Mouse (Mus musculus): ENCODE data around the gene Cox19.
"Not testable (repeated sequence)": the region's sequence is repeated elsewhere in the genome, so short reads cannot be mapped to it uniquely, and the experiment has no call there.

The Cox19 gene

GRCm38 (mm10) chr5:139363858-139364257 lies 12.6 kb upstream of the Cox19 start:
- DNase-seq (ENCODE audit: low spot score), result peak; percentile 51

- DNase-seq (ENCODE audit: low spot score), result no peak
Observed at GRCm38 (mm10) chr5:139359244-139359643, 8.0 kb upstream of the Cox19 start.

- no peak for DNase-seq (ENCODE audit: low spot score)
Observed at GRCm38 (mm10) chr5:139358653-139359052, 7.4 kb upstream of the Cox19 start.

- DNase-seq (ENCODE audit: low spot score), result peak; percentile 80
Observed at GRCm38 (mm10) chr5:139355235-139355772, 4.1 kb upstream of the Cox19 start.

DNA sequence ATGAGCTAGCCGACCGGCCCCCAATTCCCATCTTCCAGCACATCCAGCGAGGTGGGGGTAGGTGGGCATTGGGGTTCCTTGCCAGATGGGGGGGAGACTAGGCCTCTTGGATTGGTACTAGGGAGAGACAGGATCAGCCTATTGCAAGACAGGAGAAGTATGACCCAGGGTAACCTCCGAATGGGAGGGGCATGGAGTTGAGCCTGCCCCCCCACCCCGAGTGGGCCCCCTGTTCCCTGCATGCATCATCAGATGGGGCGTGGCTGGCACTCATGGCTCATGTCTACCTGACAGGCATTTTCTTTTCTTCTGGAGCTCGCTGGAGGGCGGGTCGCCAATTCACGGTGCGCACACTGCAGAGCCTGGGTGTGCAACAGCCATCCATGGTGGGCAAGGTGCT lies 2.7 kb upstream of the Cox19 start:
- DNase-seq (ENCODE audit: low spot score), result no peak

DNA sequence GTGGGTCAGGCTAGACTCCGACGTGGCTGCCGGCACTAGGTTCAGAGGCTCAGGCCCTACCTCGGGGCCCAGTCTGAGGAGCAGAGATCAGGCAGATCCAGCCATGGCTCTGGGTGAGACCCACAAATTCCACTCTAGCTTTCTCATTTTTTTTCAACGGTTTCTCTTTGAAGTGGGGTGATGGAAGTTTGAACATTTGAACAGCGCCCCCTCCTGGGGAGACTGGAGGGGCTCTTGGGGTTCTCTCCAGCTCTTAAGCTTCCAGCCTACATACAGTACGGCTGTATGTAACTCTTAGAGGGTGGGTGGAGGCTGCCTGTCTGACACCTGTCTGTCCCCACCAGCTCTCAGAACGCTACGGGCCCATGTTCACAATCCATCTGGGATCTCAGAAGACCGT lies 2.3 kb upstream of the Cox19 start:
- no peak for DNase-seq (ENCODE audit: low spot score)

DNA sequence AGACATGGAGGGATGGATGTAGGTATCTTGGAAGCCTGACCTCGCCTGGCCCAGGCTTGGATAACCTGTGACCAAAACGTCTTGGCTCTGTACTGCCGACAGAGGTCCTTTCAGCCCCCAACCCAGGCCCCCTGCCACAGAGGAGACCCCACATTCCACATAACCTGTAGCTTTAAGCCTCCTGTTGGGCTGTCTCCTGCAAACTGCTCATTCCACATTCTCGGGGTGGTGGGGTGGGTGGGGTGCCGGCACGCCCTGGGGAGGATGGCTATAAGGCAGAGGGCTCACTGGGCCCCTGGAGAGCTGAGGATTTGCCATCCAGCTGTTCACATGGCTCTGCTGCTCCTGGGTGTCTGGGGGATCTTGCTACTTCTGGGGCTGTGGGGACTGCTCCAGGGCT lies 1.1 kb upstream of the Cox19 start, which contains the start of gene Cyp2w1:
Gene Cyp2w1 (plus strand): TSS at position 301 of the 400 bp plus-strand sequence.
- no peak for DNase-seq (ENCODE audit: low spot score)

- no peak for DNase-seq (ENCODE audit: low spot score)
Observed at GRCm38 (mm10) chr5:139351628-139352027, 410 bp upstream of the Cox19 start.

GRCm38 (mm10) chr5:139349713-139350112 lies 1.5 kb downstream of the Cox19 start:
- DNase-seq (ENCODE audit: low spot score), result no peak

DNA sequence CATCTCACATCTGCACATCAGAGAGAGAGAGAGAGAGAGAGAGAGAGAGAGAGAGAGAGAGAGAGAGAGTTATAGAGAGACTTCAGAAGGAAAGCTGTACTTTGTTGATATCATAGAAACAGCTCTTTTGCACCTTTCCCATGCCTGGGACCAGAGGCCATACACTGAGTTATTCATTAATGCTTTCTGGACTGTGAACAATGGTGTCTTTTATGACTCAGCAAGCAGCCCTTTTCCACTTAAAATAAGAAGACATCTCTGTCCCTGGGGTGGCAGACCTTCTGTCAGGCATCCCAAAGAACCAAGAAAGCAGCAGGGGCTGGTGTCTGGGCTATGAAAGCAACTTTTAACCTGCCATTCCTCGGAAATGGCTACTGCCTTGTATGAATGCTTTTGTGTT lies 4.0 kb downstream of the Cox19 start:
- no peak for DNase-seq (ENCODE audit: low spot score)

DNA sequence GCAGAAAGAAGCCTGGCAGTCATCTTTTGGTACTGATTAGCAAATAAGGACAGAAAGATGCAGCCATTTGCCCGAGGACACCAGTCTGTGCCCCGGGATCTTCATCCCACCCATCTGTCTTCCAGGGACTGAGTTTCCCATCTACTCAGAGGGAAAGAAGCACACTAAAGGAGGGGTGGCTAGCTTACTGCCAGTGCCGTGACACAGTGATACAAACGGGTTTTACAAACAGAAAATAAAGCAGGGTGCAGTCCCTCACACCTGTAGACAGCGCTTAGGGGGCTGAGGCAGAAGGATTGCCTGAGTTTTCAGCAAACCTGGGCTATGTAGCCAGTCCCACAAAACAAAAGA lies 5.9 kb downstream of the Cox19 start:
- no peak for DNase-seq (ENCODE audit: low spot score)

GRCm38 (mm10) chr5:139344687-139345363 lies 6.4 kb downstream of the Cox19 start:
- DNase-seq (ENCODE audit: low spot score), result peak; percentile 97

- DNase-seq (ENCODE audit: low spot score), result peak; percentile 73
Observed at GRCm38 (mm10) chr5:139344021-139344686, 7.1 kb downstream of the Cox19 start.

DNA sequence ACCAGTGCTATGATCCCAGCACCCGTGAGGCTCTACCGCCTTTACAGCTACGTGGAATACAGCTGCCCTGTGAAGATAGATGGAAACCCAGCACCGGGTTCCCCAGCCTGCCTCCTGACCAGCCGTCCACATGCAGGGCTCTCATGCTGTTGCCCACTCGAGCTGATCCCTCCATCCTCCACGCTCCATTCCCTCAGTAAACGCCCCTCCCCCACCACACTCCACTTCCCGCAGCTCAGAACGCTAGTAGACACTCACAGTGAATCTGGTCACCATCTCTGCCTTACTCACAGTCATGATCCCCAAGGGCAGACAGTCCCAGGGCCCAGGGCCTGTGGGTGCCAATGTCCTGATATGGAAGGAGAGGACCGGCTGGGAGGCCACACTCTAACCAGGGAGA lies 12.3 kb downstream of the Cox19 start:
- DNase-seq (ENCODE audit: low spot score), result no peak

GRCm38 (mm10) chr5:139338403-139338802 lies 12.8 kb downstream of the Cox19 start:
- DNase-seq (ENCODE audit: low spot score), result no peak

DNA sequence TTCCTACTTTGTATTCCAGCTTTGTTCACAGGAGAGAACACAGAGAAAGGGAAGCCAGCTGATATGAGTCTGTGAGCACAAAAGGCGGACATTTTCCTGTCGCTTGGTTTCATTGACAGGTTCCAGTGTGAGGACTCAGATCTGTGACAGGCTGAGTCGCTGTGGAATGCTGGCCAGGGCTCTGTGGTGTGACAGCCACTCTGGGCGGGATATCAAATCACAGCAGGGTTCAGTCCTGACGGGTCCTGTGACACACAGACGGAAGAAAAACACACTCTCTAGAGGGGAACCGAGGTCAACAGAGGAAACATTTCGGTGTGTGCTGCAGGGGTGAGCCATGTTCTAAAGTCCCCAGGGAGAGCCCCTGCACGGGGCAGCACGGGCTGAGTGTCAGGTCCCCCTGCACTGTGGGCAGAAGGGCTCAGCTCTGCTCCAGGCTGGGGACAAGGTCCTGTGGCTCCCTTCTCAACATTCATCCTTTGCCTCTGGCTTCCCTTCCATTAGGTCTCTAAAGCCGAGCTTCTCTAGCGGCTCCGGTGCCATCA lies 13.3 kb downstream of the Cox19 start:
- DNase-seq (ENCODE audit: low spot score), result no peak

DNA sequence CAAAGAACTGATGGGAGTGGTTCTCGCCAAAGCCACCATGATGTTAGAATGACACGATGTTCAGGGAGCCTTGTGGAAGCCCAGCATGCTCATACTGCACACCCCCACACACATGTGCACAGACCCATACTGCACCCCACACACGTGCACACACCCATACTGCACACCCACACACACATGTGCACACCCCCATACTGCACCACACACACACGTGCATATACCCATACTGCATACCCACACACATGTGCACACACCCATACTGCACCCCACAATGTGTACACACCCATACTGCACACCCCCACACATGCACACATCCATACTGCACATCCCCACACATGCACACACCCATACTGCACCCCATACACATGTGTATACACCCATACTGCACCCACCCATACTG lies 15.6 kb downstream of the Cox19 start:
- DNase-seq (ENCODE audit: low spot score), result no peak

- DNase-seq (ENCODE audit: low spot score), result not testable (repeated sequence)
Observed at GRCm38 (mm10) chr5:139334394-139334793, 16.8 kb downstream of the Cox19 start.

- DNase-seq (ENCODE audit: low spot score), result no peak
Observed at GRCm38 (mm10) chr5:139333301-139334013, 17.8 kb downstream of the Cox19 start.

GRCm38 (mm10) chr5:139332590-139333272 lies 18.5 kb downstream of the Cox19 start:
- DNase-seq (ENCODE audit: low spot score), result no peak

DNA sequence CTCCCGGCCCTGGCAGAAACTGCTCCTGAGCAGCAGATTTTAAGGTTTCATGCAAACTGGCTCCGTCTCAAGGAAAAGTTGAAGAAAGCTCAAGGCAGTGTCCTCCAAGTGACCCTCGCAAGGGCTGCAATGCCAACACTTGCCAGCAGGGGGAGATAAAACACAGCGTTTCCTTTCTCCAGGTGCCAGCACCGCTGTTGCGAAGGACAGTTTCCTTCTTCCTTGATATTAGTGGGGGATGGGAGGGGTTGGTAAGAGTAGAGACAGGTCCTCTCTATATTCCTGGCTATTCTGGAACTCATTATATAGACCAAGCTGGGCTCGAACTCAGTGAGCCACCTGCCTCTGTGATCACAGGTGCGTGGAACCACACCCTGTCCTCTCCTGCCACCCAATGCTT lies 19.5 kb downstream of the Cox19 start:
- DNase-seq (ENCODE audit: low spot score), result peak; percentile 81

DNA sequence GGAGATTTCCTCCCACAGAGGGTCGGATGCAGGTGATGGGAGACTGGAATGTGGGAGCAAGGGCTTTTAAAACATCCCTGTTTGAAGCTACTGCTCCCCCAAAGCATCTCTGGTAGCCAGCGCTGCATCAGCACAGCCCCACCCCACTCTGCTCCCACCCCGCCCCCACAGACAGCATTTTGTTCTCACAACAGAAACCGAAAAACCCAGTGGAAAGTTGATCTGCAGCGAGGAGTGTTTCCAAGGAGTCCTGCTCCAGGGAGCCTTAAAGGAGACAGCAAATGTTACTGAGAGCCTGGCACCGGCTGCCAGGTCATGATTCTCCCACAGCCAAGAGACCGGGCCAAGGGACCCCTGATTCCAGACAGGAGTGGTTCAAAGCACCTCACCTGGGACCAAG lies 20.5 kb downstream of the Cox19 start:
- no peak for DNase-seq (ENCODE audit: low spot score)
